Mouse (Mus musculus): ENCODE results near the gene Exoc4.
A peak's percentile ranks its signal among the peaks of the same experiment; 100 is the strongest.

The Exoc4 gene

DNA sequence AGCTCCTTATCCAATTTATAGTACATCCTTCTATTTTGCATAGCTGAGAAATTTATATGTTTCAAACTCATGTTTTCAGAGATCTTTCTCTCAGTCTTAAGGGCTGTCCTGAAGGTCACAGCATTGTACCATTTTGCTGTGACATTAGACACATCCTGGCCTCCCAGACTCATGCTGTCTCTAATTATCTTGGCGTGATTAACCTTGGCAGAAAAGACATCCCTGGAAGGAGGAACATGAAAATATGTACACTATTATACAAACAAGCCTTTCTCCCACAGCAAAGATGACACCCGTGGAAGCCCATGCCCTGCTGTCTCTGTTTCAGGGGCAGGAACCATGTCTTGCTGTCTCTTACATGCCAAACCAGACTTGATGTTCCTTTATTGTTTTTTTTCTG, 59.8 kb downstream of the Exoc4 start:
- no peak for DNase-seq (ENCODE audit: low spot score)

DNA sequence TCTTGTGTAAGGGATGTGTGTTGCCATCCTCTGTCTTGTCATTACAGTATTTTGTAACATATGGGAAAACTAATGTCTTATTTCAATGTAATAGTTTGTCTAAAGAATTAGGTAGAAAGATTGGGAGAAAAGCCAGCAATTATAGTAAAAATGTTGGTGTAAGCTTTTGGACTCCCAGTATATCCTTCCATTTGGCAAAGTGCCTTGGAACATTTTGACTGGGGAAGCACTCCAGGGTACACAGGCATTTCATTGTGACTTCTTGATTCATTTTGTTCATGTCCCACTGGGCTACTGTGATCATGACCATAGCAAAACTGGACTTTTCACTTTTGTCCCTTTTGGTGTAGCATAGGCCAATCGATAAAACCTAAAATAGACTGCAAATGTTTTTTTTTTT, 61.6 kb downstream of the Exoc4 start:
- no peak for DNase-seq (ENCODE audit: low spot score)

DNA sequence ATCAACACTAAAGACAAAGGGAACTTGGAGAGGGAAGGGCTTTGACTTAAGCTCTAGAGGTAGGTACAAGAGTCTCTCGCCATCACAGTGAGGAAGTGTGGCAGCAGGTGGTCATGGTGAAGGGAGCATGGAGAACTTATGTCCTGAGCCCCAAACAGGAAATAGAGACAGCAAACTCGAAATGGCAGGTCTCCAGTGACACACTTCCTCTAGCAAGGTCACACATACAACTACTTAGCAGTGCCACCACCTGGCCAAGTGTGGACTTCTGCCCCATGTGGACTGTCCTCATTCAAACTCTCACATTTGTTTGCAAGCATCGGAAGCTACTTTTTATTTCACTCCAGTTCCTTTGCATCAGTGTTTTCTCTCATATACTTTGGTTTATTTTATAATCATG, 74.0 kb downstream of the Exoc4 start:
- no peak for DNase-seq (ENCODE audit: low spot score)

DNA sequence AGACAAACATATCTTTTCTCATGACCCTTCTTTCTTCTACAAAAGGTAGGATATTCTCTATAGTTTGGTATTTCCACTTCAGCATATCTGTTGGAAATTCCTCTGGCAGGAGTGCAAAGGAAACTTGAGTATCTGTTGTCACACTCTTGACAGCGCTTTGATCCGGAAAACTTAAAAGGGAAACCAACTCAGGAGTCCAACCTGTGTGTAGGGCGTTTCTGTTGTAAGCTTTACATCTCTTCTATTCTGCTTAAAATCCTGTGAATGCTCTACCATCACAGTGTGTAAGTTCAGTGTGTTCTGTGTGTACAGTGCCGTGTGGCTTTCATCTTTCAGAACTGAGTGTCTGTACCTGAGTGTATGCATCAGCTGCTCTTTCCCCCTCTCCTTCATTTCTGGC, 74.5 kb downstream of the Exoc4 start:
- DNase-seq (ENCODE audit: low spot score): no peak

DNA sequence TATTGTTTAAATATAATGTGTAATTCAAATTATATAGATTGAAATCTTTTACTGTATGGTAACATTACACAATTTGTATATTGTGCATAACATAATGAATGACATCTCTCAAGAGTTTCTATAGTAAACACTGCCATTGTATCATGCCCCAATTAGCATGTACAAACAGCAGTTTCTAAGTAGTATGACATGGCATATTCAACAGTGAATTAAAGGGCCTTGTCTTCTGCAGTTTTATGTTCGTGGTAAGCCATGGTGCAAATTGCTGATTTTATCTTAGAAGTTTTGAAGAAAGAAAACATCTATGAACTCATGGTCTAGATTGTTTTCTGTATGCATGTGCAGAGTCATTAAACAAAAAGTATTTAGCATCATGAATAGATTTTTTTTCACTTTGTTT, 79.4 kb downstream of the Exoc4 start:
- no peak for DNase-seq (ENCODE audit: low spot score)

DNA sequence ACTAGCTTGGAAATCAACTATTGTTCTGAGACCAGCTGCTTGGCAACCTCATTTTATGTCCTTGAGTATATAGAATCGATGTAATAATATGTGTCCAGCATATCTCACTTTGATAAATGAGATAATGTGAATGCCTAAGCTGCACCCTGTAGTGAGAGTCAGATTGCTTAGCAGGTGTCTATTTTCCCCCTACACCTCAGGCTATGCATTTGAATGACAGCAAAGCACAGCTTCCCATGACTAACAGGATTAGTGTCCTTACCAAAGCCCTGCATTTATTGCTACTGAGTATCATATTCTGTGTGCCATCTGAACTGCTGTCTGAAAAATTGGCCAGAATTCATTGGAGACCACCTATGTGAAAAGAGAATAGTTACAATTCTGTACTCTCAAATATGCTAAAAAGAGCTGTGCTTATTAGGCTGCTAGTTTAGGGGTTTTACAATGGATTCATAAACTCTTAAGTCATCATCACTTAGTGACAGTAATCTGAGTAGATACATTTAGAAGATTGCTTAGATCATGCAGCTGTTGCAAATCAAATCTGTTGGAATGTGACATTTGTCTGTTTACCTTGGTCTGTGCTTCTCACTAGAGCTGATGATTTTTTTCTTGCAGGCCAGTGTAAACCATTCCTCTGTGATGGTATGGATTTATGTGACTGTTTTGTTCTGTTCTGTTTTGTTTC, 98.3 kb downstream of the Exoc4 start:
- no peak for DNase-seq (ENCODE audit: low spot score)

DNA sequence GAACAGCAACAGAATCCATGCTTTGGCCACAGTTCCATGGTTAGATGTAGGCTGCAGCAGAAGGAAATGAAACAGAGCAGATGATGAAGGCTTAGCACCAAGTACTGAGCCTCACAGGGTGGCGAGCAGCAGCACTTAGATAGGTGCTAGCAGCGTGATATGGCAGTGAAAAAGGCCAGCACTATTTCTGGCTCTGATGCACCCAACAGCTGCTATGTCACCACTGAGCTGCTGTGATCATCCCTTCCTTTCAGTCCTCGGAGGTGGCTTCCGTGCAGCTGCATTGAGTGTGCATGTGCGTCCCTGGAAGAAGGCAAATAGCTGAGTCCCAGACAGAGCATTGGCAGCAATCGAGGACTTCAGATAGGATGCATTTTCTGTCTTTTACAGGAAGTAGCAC, 112.7 kb downstream of the Exoc4 start:
- no peak for DNase-seq (ENCODE audit: low spot score)

DNA sequence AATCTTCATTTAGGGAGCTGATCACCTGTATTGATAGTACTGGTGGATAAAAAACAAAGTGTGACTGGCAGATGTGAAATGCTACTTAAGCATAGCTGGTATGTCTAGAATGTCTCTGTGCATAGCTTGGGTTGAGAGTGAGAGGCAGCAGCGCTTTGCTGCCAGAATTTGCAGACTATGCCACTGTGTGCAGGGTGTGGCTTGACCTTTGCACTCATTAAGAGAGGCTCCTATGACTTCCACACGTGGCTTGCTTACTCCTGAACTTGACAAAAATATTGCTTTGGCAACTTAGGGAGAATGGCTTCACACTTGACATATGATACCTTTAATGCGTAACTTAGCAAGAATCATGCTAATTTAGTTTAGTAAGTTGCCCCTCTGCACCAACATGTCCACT, 131.6 kb downstream of the Exoc4 start:
- no peak for DNase-seq (ENCODE audit: low spot score)

DNA sequence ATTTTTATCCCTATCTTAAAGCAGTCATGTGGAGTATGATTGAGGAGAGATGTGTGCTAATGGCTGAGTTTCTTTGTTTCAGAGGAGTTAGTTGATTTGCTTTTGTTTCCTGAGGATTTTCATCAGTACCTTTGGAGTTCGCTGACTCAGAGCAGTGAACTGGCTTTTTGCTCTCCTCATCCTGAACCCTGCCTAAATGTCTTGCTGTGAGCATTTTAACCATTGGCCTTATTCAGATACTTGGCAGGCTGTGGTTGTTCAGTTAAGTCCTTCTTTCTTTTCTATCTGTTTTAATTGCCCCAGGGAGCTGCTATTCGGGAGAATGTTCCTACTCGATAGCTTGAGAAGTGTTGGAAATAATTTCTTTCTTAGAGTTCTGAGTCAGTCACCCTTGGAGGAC, 133.3 kb downstream of the Exoc4 start:
- DNase-seq (ENCODE audit: low spot score): no peak

DNA sequence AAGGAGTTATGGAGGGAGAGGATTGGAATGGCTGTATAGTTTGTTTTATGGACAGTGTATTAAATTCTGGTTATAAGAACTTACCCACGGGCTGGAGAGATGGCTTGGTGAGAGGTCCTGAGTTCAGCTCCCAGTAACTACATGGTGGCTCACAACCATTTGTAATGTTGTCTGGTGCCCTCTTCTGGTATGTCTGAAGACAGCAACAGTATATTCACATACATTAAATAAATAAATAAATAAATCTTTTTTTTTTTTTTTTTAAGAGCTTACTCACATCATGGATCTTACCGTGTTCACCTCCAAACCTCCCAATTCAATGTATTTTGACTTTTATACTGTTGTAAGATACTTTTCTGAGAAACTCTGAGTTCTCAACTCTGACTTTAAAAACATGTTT, 143.1 kb downstream of the Exoc4 start:
- peak; percentile 16 for DNase-seq (ENCODE audit: low spot score)

DNA sequence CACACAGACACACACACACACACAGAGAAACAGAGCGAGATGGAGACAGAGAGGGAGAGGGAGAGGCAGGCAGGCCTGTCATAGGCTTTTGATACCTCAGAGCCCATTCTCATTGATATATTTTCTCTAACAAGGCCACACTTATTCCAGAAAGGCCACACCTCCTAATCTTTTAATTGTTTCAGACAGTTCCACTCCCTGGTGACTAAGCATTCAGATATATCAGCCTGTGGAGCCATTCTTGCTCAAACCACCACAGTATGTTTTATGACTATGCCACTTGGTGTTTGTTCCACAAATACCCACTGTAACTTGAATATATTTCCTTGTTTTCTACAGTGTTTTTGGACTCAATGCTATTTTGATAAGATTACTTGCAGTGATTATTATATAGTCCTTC, 150.6 kb downstream of the Exoc4 start:
- DNase-seq (ENCODE audit: low spot score): no peak

DNA sequence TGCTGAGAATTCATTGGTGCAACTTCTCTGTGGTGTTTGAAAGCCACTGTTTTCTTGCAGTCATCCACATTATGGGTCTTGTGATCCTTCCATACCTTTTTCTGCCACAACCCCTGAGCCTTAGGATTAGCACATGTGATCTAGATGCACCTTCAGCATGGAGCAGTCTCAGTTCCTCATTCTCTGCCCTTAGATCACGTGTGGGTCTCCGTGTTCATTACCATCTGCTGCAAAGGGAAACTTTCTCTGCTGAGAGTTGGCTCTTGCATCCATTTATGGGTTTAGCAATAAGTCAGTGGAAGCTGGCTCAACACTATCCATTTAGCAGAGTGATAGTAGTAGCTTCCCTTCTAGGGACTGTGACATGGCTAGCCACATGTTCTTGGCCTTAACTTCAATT, 152.3 kb downstream of the Exoc4 start:
- no peak for DNase-seq (ENCODE audit: low spot score)

DNA sequence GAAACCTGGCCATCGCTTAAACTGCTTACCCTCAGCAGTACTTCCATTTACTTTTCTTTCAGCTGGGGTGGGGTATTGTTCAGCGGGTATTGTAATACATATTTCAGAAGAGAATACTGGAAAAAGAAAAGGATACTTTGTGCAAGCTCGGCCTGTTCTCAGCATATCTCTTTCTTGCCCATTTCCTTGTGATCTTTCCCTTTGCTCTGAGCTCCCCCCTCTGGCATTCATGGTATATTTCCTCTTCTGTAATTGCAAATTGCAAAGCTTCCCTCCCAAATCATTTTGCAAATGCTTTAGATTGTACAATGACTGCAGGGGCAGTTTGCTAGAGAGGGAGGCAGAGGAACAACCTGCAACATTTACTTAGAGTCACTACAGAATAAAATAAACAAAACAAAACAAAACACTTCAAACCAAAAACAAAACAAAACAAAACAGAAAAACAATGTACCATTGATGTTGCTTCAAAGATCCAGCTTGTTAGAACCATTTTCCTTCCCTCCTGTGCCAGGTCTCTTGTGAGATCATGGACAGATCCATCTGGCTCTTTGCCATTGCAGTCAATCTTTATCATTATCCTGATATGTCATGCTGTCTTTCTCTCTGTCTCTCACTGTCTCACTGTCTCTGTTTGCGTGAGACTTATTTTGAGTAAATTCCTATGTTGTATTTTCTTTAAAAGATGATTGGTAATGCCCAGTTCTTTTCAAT, 156.8 kb downstream of the Exoc4 start:
- DNase-seq (ENCODE audit: low spot score): no peak

DNA sequence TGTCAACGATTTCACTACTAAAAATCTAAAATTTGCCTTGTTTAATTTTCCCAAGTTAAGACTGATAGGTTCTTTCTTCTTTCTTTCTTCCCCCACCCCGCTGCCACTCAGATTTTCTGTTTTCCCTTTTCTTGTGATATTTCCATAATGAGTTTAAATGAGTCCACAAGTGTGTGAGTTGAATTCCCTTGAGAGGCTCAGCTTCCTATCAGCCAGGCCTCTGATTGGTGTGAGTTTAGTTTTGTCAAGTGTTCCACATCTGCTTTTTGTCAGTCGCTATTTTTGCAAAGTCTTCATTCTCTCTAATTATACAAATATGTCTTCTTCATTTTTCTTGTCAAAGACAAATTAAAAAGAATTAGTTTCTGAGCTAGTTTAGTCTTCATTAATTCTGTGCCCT, 160.7 kb downstream of the Exoc4 start:
- peak; percentile 34 for DNase-seq (ENCODE audit: low spot score)

DNA sequence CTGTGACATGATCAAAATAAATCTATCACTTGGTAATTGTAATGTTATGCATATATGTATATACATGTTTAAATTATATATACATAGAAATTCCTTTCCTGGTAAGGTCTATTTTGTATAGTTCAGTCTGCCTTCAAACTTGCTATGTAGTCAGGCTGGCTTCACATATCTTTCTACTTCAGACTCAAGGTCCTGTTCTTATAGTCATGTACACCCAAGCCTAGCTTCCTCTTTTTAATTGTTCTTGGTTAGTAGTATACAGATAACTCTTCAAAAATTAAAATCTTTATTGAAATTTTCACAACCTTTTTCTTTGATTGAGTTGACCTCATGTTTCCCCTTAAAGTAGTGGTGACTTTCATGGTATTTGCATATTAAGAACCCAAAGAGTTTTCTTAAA, 176.1 kb downstream of the Exoc4 start:
- DNase-seq (ENCODE audit: low spot score): no peak

DNA sequence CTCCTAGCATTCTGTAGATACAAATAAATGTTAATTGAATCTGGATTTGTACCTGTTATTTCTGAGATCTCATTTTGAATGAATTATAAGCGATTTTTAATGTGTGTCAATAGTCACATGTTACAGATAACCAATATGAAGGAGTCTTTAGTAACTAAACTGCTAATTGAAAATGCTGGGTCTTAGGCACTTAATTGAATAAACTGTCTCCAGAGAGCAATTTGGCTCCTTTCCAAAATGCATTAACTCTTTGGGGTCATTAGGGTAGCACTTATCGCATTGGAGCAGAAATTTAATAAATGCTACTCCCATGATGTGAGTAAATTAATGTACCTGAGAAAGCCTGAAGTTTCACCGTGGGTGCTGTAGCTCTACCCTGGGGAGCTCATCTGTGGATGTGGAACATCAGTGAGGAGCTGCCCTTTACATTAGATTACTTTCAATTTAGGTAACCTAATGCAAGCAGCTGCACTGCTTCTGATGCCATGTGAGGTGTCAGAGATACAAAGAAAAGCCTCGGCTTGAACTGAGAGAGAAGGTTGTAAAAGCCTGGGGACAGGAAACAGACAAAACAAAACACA, 182.4 kb downstream of the Exoc4 start:
- no peak for DNase-seq (ENCODE audit: low spot score)

DNA sequence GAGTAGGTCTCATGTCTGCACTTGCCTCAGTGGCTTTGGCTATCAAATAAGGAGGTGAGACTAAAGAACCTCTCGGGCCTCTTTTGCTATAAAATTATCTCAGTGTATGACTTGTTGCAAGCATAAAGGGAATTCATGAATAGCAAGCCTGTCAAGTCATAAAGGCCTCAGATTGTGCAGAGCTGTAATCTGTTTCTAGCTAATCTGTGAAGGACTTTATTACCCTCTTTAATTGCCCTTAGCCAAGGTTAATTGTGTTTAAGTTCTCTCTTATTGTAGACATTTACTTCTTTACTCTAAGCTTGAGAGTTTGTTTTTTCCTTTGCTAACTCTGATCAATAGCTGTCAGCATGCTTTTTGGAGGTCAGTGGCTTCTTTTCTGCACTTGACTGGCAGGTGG, 191.6 kb downstream of the Exoc4 start:
- DNase-seq (ENCODE audit: low spot score): no peak

DNA sequence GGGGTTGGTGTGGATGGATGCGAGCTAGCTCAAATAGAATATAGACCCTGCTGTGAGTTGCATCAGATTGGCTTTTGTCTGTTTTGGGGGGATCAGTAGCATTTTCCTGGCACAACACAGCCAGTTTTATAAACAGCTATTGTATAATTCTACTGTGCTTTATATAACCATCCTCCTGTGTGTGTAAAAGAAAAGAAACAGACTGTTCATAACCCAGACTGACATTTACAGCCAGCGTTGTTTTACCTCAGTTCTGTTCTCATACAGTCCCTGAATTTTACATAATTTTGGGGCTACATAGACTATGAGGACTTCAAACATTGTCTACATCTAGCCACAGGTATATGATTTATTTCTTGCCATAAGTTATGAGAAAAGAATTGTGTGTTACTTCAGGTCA, 204.9 kb downstream of the Exoc4 start:
- no peak for DNase-seq (ENCODE audit: low spot score)

DNA sequence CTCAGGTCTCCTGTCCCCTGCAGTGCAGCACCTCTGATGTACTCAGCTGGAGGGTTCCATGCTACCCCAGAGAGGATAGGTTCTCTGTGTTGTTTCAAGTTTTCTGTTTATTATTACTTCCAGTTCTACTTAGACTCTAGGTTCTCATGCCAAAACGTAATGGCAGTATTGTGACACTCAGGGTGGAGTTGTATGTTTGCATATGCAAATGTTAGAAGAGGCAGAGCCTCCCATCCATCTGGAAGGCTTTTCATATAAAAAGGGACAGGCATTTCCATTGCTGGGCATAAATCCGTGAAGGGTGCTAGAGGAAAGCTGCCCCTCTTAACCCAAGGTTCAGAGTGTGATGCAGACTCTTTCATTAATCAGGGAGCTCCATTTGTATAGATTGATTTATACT, 205.5 kb downstream of the Exoc4 start:
- no peak for DNase-seq (ENCODE audit: low spot score)

DNA sequence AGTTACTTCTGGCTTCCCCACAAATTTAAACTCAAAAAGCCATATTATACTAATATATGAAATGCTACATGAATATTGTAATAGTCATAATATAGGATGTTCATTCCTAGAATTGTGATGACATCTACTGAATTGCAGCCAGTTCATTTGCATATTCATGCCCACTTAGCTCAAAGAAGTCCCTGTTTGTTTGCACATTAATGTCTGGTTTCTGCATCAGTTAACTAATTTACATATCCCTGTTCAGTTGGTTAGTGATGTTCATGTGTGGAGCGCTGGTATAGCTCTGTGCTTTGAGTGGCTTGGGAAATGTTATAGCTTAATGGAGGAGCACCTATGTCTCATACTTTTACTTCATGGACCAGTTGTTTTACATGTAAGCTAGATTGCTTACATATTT, 206.4 kb downstream of the Exoc4 start:
- no peak for DNase-seq (ENCODE audit: low spot score)

DNA sequence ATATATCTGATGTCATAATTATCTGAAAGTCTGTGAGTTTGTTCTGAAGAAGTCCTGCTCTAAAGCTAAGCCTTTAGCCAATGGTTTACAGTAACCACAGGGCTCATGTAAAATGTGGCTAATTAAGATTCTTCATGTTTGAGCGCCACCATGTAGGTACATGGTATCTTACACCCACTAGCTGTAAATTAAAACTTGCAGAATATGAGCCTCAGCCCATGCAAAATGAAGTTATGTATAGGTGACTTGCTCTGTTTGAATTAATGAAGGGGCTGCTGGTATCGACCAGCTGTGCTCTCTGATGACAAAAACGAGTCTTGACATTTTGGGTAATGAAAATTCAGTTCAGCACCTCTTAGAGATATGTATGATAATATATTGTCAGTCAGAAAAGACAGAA, 216.0 kb downstream of the Exoc4 start:
- no peak for DNase-seq (ENCODE audit: low spot score)

DNA sequence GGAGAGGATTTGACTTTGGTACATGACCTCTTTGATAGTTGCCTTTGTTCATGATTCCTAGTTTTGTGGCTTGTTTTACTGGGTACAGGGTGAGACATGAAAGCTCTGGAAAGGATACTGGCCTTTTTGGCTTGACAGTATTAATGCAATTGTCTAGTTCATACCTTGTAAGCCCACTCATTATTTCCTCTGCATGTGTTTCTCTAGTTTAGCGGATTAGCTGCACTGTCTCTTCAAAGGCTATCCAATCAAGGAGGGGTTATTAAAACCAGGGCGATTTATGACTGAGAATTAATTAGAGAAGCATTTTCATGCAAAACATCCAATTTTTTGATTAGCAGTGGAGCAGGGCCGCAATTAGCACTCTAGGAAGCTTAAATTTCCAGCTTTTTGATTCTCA, 216.5 kb downstream of the Exoc4 start:
- no peak for DNase-seq (ENCODE audit: low spot score)

DNA sequence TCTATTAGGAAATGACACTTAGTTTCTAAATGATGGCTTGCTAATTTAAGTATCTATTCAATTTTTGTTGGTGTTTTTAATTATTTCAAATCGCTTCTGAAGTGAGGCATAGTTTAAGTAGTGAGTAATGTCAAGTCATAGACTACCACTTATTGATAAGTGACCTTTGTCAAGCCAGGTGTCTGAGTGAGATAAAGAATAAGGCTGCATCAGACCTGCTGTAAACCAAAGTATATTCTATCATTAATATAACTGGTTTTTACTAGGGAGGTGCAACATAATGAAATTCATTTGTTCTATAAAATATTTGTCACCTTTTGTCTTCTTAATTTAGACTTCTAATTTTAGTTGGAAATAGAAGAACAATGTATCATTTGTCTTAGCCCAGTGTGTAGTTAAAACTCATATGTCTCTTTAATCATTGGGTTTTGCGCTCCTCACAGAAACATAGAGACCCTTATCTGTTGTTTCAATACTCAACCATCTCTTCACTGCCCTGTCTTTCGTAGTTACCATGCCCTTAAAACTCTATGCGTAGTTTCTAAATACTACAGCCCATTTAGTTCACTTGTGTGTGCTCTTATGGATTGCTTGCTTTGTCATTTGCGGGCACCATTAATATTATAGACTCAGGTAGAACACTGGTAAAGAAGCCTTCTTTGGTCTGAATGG, 217.4 kb downstream of the Exoc4 start:
- DNase-seq (ENCODE audit: low spot score): no peak

Data from embryo, embryonic 10 days (tissue).